Mouse (Mus musculus) embryonic fibroblast, embryonic 13.5 days (primary cell): ENCODE measurements around the gene Flywch1.

ENCODE experiments used
- CTCF ChIP-seq: IDR thresholded peaks from 2 replicates; pipeline ENCODE4 v1.5.1; 2011; ENCODE audit warnings: mild to moderate bottlenecking, control low read depth, low read length, moderate library complexity, borderline replicate concordance; ENCODE audit not compliant: insufficient read depth
- POLR2A ChIP-seq: IDR thresholded peaks from 2 replicates; pipeline ENCODE4 v1.6.1; 2011; ENCODE audit warnings: low read depth, mild to moderate bottlenecking, control low read depth, low read length, moderate library complexity

GRCm38 (mm10) chr17:23761155-23761554, 10.2 kb downstream of the Flywch1 start:
- no peak for TF ChIP-seq CTCF
- no peak for TF ChIP-seq POLR2A
